Mouse (Mus musculus) heart, postnatal 4 days (tissue): ENCODE data around the gene Htr1a. TPM values are rescaled to one million over a fixed set of nuclear protein-coding genes. Genes with fewer than 3 reads are reported as not detected.

Source experiments
- DNase-seq: peaks from one replicate; pipeline ENCODE4 v3.0.0; 2021
- total RNA-seq, 2 experiments: library from RNA; stranded (reverse); gene quantifications; 2 replicates each; pipeline ENCODE4 v1.2.3; 2021

The Htr1a gene
- not detected for total RNA-seq

DNA sequence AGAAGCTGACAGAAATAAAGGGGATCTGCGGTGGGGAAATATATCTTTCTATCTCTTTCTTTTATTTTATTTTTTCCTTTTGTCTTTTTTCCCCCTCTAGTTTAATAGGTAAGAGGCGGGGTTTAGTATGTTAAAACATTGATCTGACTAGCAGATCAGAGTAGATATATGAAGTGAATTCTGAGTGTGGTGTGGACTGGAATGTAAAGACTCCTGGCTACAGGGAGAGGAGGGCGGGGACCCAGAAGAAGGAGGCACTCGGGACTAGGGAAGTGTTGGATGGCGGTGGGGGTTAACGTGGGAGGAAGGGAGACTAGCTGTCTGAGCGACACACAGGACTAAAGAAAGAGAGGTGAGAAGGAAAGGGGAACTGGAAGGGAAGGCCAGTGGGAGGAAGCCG, at the start of gene Htr1a:
Gene Htr1a (plus strand): TSS at position 301 of the 400 bp plus-strand sequence.
- no peak for DNase-seq

- peak; percentile 5 for DNase-seq
Observed at GRCm38 (mm10) chr13:105411535-105412326, 31.7 kb upstream of the Htr1a start.

DNA sequence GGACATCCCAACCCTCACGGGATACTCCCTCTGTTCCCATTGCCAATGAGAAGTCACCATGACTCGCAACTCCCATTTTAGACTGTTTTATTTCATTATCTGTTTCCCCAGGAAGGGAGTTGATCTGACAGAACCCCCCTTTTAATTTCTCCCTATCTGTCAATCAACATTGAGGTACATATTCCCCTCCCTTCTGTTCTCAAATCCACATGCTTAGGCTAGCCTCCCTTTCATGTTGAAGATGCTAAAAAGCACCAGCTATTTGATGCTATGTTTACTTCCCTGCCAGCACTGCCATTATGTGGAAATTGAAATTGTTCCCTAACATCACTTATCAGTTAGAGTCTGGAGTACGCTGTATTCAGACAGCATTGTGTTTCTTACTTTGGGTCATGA, 31.1 kb upstream of the Htr1a start:
- DNase-seq = no peak

GRCm38 (mm10) chr13:105433141-105433540, 10.3 kb upstream of the Htr1a start:
- DNase-seq = no peak

- no peak for DNase-seq
Observed at GRCm38 (mm10) chr13:105433630-105434029, 9.8 kb upstream of the Htr1a start.

DNA sequence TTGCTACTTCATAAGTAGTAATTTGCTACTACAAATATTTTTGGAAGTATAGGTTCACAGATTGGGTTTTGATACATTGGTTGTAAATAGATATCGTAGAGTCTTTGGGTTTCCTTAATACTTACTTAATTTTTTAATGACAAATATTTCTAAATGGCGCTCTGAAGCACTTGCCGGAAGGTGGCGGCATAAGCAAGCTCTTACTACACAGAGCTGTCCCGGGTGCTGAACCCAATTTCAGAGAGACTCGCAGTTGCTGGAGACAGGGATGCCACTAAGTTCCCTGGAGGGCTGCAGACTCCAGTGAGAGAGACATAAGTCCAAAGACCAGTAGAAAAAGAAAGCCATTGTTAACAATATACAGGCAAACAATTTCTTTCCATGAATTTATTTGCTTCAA, 863 bp upstream of the Htr1a start:
- peak; percentile 72 for DNase-seq

- DNase-seq = no peak
Observed at GRCm38 (mm10) chr13:105443871-105444237, 415 bp downstream of the Htr1a start.

DNA sequence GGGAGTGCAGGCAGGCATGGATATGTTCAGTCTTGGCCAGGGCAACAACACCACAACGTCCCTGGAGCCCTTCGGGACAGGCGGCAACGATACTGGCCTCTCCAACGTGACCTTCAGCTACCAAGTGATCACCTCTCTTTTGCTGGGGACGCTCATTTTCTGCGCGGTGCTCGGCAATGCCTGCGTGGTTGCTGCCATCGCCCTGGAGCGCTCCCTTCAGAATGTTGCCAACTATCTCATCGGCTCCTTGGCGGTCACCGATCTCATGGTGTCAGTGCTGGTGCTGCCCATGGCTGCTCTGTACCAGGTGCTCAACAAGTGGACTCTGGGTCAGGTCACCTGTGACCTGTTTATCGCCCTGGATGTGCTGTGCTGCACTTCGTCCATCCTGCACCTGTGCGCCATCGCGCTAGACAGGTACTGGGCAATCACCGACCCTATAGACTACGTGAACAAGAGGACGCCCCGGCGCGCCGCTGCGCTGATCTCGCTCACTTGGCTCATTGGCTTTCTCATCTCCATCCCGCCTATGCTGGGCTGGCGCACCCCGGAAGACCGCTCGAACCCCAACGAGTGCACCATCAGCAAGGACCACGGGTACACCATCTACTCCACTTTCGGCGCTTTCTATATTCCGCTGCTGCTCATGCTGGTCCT, 927 bp downstream of the Htr1a start:
- no peak for DNase-seq

DNA sequence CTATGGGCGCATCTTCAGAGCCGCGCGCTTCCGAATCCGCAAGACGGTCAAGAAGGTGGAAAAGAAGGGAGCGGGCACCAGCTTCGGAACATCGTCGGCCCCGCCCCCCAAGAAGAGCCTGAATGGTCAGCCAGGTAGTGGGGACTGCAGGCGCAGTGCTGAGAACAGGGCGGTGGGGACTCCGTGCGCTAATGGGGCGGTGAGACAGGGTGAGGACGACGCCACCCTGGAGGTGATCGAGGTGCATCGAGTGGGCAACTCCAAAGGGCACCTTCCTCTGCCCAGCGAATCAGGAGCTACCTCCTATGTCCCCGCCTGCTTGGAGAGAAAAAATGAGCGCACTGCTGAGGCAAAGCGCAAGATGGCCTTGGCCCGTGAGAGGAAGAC, 1.4 kb downstream of the Htr1a start:
- DNase-seq = no peak

DNA sequence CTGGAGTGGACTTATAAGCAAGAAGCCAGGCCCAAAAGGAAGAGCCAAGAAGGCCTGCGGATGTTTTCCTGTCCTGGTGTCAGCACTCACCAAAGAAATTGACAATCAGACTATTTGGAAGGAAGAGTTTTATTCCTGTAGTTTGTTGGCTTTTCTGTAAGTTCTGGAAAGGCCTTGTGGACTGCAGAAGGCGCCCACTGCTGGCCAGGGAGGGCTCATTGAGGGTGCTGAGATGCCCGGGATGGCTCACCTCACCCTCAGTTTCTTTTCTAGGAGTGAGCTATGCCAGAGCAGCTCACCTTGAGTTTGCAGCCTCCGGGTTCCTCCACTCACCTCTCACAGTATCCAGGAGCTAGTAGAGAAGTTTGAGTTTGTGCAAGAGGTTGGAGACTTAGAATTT, 2.8 kb downstream of the Htr1a start:
- DNase-seq = no peak

DNA sequence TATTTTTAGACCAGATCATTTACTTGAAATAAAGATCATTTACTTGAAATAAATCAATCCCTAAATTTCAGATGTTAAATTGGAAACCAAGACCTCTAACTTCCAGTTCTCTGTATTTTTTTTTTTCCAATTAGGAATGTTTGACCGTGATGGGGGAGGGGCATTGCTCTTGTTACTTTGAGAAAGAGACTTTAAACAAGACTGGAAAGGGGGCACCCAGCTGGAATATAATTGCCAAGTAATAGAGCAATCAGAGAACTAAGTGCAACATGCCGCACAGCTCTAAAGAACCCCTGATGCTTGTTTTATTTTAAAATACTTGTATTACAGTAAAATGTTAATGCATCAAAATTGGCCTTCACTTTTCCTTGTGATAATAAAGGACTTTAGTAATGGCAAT, 4.3 kb downstream of the Htr1a start:
- no peak for DNase-seq

DNA sequence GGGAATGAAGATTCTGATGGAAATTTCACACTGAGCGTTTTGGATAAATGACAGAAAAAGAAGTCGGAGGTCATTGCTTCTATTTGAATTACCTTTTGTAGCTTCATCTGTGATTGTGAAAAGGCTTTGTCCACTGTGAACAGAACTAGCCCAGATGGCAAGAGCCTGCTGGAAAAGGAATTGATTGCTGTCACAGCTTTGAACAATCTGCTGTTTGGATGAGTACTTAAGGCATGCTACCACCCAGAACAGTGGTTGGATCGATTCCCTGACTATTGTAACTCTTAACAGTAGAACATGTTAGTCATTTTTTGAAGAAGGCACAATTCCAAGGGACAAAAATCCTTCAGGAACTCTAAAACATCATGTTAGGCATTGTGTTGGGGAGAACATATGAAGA, 8.1 kb downstream of the Htr1a start:
- no peak for DNase-seq

Other genes with a start within 250 kb of the Htr1a start
- gene Rnf180, start 148.8 kb upstream of the Htr1a start, total RNA-seq = 1 to 10 TPM; 2.0 to 2.3 TPM